Comparison of ENCODE assay signal across 33 mouse cellular contexts in the genomic region with DNA sequence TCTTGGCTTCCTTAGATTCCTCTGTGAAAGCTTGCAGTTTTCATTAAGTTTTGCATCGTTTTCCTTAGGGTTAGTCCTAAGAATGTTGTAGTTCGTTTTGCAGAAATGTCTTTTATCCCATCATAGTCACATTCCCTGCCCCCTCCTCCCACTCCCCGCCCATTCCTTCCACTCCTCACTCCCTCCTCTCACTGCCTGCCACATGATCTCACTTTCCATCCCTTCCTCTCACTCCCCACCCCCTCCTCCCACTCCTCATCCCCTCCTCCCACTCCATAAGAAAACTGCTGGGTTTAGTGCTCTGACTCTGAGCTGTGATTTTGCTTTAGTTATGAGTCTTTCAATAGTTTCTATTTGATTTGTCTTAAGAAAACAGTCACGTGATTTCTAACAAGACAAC. TPM values are rescaled to one million over a fixed set of nuclear protein-coding genes. Genes with fewer than 3 reads are reported as not detected.
DNase-seq lines count a peak whose midpoint lies in the region; ATAC-seq and TF ChIP-seq lines count a peak whose summit lies in the region.
"Had no signal": no experiment of that assay in that cellular context is flagged by ENCODE, and none has a peak within 500 bp of the region (broad histone marks: within the 10 kb centered on the region; RNA-seq: fewer than 3 reads in every experiment).

No protein-coding gene starts in this region.

- no peaks in the 10 kb centered on the region for H3K9me3 ChIP-seq in forebrain, embryonic 15.5 days
- no peaks in the 10 kb centered on the region for H3K9me3 ChIP-seq in forebrain, embryonic 10.5 days
- H3K9me3 ChIP-seq in kidney, embryonic 16.5 days (ENCODE audit: low read length) = no peaks in the 10 kb centered on the region
- H3K9me3 ChIP-seq in CH12.LX (replicated peaks; ENCODE audit: low read length) = no peaks in the 10 kb centered on the region
- no peaks in the 10 kb centered on the region for H3K9me3 ChIP-seq in liver, postnatal 0 days (ENCODE audit: low read length)
- H3K9me3 ChIP-seq: embryonic facial prominence, embryonic 12.5 days; embryonic facial prominence, embryonic 15.5 days; forebrain, embryonic 13.5 days; G1E; heart, embryonic 12.5 days; heart, embryonic 15.5 days; hindbrain, embryonic 10.5 days; hindbrain, embryonic 15.5 days had no signal

- no peaks in the 10 kb centered on the region for H3K27me3 ChIP-seq in forebrain, embryonic 15.5 days
- H3K27me3 ChIP-seq in forebrain, embryonic 10.5 days (ENCODE audit: poor library complexity, severe bottlenecking) = no peaks in the 10 kb centered on the region
- H3K27me3 ChIP-seq in kidney, embryonic 16.5 days (ENCODE audit: insufficient read depth, low read length) = no peaks in the 10 kb centered on the region
- peaks cover 55% of the 10 kb centered on the region for H3K27me3 ChIP-seq in CH12.LX (replicated peaks)
- H3K27me3 ChIP-seq in liver, postnatal 0 days (ENCODE audit: insufficient read depth, low read length) = no peaks in the 10 kb centered on the region
- H3K27me3 ChIP-seq: embryonic facial prominence, embryonic 12.5 days; embryonic facial prominence, embryonic 15.5 days; forebrain, embryonic 13.5 days; heart, embryonic 12.5 days; heart, embryonic 15.5 days; hindbrain, embryonic 15.5 days had no signal

- H3K4me1 ChIP-seq in forebrain, embryonic 15.5 days = no peaks in the 10 kb centered on the region
- peaks cover 8% of the 10 kb centered on the region for H3K4me1 ChIP-seq in forebrain, embryonic 10.5 days
- H3K4me1 ChIP-seq in kidney, embryonic 16.5 days (ENCODE audit: insufficient read depth, low read length) = no peaks in the 10 kb centered on the region
- no peaks in the 10 kb centered on the region for H3K4me1 ChIP-seq in CH12.LX (ENCODE audit: control insufficient read depth in 1 of 2, insufficient read depth in 2 of 2)
- no peaks in the 10 kb centered on the region for H3K4me1 ChIP-seq in liver, postnatal 0 days (ENCODE audit: insufficient read depth)
- H3K4me1 ChIP-seq: embryonic facial prominence, embryonic 12.5 days; embryonic facial prominence, embryonic 15.5 days; forebrain, embryonic 13.5 days; heart, embryonic 12.5 days; heart, embryonic 15.5 days; hindbrain, embryonic 15.5 days had no signal

- no peak overlapping the region for H3K9ac ChIP-seq in forebrain, embryonic 15.5 days (replicated peaks)
- H3K9ac ChIP-seq in kidney, embryonic 16.5 days (replicated peaks; ENCODE audit: low read length) = no peak overlapping the region
- H3K9ac ChIP-seq in CH12.LX (ENCODE audit: insufficient read depth, low read depth) = no peak overlapping the region
- H3K9ac ChIP-seq in liver, postnatal 0 days (replicated peaks) = no peak overlapping the region
- H3K9ac ChIP-seq: embryonic facial prominence, embryonic 12.5 days; embryonic facial prominence, embryonic 15.5 days; forebrain, embryonic 13.5 days; heart, embryonic 12.5 days; heart, embryonic 15.5 days; hindbrain, embryonic 15.5 days had no signal

- TF ChIP-seq RAD21 in CH12.LX (IDR thresholded peaks at IDR 0.05; ENCODE audit: low read depth, low read length) = no peak

- TF ChIP-seq CTCF in CH12.LX (conservative IDR thresholded peaks at IDR 0.05 in 1 of 2, IDR thresholded peaks at IDR 0.05 in 1 of 2; ENCODE audit: low read depth in 2 of 2, low read length in 2 of 2) = no peak
- TF ChIP-seq CTCF in brain, embryonic 14.5 days (IDR thresholded peaks at IDR 0.05; ENCODE audit: borderline replicate concordance, extremely low read depth, insufficient read depth, insufficient read length) = no peak
- no peak for TF ChIP-seq CTCF in liver, postnatal 0 days (IDR thresholded peaks at IDR 0.05; ENCODE audit: low read depth)

- no peak for TF ChIP-seq POLR2A in CH12.LX (IDR thresholded peaks at IDR 0.05; ENCODE audit: low read depth, low read length)
- TF ChIP-seq POLR2A in brain, embryonic 14.5 days (IDR thresholded peaks at IDR 0.05; ENCODE audit: borderline replicate concordance, extremely low read depth, insufficient read depth, insufficient read length, poor library complexity, severe bottlenecking) = no peak

- dilution Hi-C loops in CH12.LX (cut with MboI; ENCODE audit: extremely low pct_ligation_motif_present, extremely low pct_unique_long_range_greater_than_20kb, low sequenced_read_pairs) = no loop called here

- ATAC-seq in forebrain, embryonic 15.5 days (replicated peaks) = 0 out of 2 replicates have a peak, but pooled peaks have one; percentile 13
- peak; percentile 61; the same call in 1 of the 2 replicates for ATAC-seq in kidney, embryonic 16.5 days (ENCODE audit: low FRiP score, low TSS enrichment)
- no peak for ATAC-seq in liver, postnatal 0 days
- ATAC-seq: Patski had no signal

- H3K36me3 ChIP-seq in forebrain, embryonic 15.5 days = no peaks in the 10 kb centered on the region
- H3K36me3 ChIP-seq in forebrain, embryonic 10.5 days (replicated peaks) = no peaks in the 10 kb centered on the region
- H3K36me3 ChIP-seq in kidney, embryonic 16.5 days (ENCODE audit: insufficient read depth, low read length) = no peaks in the 10 kb centered on the region
- no peaks in the 10 kb centered on the region for H3K36me3 ChIP-seq in CH12.LX (replicated peaks in 1 of 2; ENCODE audit: control insufficient read depth in 1 of 2, insufficient read depth in 1 of 2, low read length in 1 of 2)
- H3K36me3 ChIP-seq in liver, postnatal 0 days (replicated peaks; ENCODE audit: insufficient read depth, low read length) = no peaks in the 10 kb centered on the region
- H3K36me3 ChIP-seq: embryonic facial prominence, embryonic 12.5 days; embryonic facial prominence, embryonic 15.5 days; G1E; heart, embryonic 12.5 days; heart, embryonic 15.5 days; hindbrain, embryonic 10.5 days; hindbrain, embryonic 15.5 days had no signal

- DNase-seq in forebrain, embryonic 10.5 days (ENCODE audit: extremely low spot score, low spot score) = no peak
- DNase-seq in kidney, postnatal 25 days = no peak
- no peak for DNase-seq in CH12.LX (ENCODE audit: extremely low read depth)
- peak; percentile 9 for DNase-seq in brain, embryonic 14.5 days (ENCODE audit: low read depth)
- DNase-seq in liver, postnatal 0 days = no peak
- DNase-seq in lung, postnatal 4 days = no peak
- DNase-seq: adrenal gland, postnatal 10 days; adrenal gland, postnatal 36 days; cerebellum, adult 11-12 months; cerebellum, adult 8-10 months; cerebellum, postnatal 10 days; cerebellum, postnatal 36 days; embryo, embryonic 11 days; gastrocnemius, postnatal 25 days; heart, adult 18-20 months; heart, postnatal 10 days; heart, postnatal 36 days had no signal

- no peak overlapping the region for H3K4me2 ChIP-seq in forebrain, embryonic 15.5 days (replicated peaks)
- H3K4me2 ChIP-seq in kidney, embryonic 16.5 days (replicated peaks; ENCODE audit: low read depth, low read length) = no peak overlapping the region
- no peak overlapping the region for H3K4me2 ChIP-seq in CH12.LX (ENCODE audit: insufficient read depth, low read depth, poor library complexity, severe bottlenecking)
- no peak overlapping the region for H3K4me2 ChIP-seq in liver, postnatal 0 days (ENCODE audit: low read depth, low read length)
- H3K4me2 ChIP-seq: embryonic facial prominence, embryonic 12.5 days; embryonic facial prominence, embryonic 15.5 days; forebrain, embryonic 13.5 days; heart, embryonic 12.5 days; heart, embryonic 15.5 days; hindbrain, embryonic 15.5 days had no signal

- no peaks in the 10 kb centered on the region for H3K79me2 ChIP-seq in CH12.LX (replicated peaks; ENCODE audit: control insufficient read depth, extremely low read depth, insufficient read depth, poor library complexity, severe bottlenecking)

- TF ChIP-seq EP300 in CH12.LX (IDR thresholded peaks at IDR 0.05; ENCODE audit: low read length) = no peak
- no peak for TF ChIP-seq EP300 in liver, postnatal 0 days (IDR thresholded peaks at IDR 0.05; ENCODE audit: low read depth)

- H3K4me3 ChIP-seq in forebrain, embryonic 15.5 days = no peak overlapping the region
- H3K4me3 ChIP-seq in forebrain, embryonic 10.5 days = no peak overlapping the region
- H3K4me3 ChIP-seq in kidney, embryonic 16.5 days (ENCODE audit: low read length) = no peak overlapping the region
- H3K4me3 ChIP-seq in CH12.LX (replicated peaks in 1 of 3; ENCODE audit: low read depth in 2 of 3, low read length in 2 of 3, poor library complexity in 1 of 3) = no peak overlapping the region
- no peak overlapping the region for H3K4me3 ChIP-seq in liver, postnatal 0 days (ENCODE audit: low read depth, low read length)
- H3K4me3 ChIP-seq: embryonic facial prominence, embryonic 12.5 days; embryonic facial prominence, embryonic 15.5 days; forebrain, embryonic 13.5 days; heart, embryonic 12.5 days; heart, embryonic 15.5 days; hindbrain, embryonic 10.5 days; hindbrain, embryonic 15.5 days had no signal

- 13% methylated on average over 4 of the region's 4 CpGs for WGBS in forebrain, embryonic 15.5 days
- 28% methylated on average over 4 of the region's 4 CpGs for WGBS in forebrain, embryonic 10.5 days
- 22% methylated on average over 4 of the region's 4 CpGs for WGBS in kidney, embryonic 16.5 days
- 30% methylated on average over 4 of the region's 4 CpGs for WGBS in liver, postnatal 0 days (ENCODE audit: insufficient replicate concordance)

- in situ Hi-C loops in CH12.LX (cut with MboI; ENCODE audit: low pct_ligation_motif_present, low pct_unique_long_range_greater_than_20kb, low sequenced_read_pairs) = no loop called here

- H3K27ac ChIP-seq in forebrain, embryonic 15.5 days (replicated peaks) = no peak overlapping the region
- H3K27ac ChIP-seq in forebrain, embryonic 10.5 days = no peak overlapping the region
- no peak overlapping the region for H3K27ac ChIP-seq in kidney, embryonic 16.5 days (ENCODE audit: low read length)
- no peak overlapping the region for H3K27ac ChIP-seq in CH12.LX (ENCODE audit: insufficient read depth, low read depth)
- no peak overlapping the region for H3K27ac ChIP-seq in liver, postnatal 0 days (ENCODE audit: low read depth)
- H3K27ac ChIP-seq: embryonic facial prominence, embryonic 12.5 days; embryonic facial prominence, embryonic 15.5 days; forebrain, embryonic 13.5 days; heart, embryonic 15.5 days; hindbrain, embryonic 10.5 days; hindbrain, embryonic 15.5 days had no signal

RNA-seq across cellular contexts. Expression of a gene that starts 14.4 kb away (rescaled TPM):
- polyA plus RNA-seq in forebrain, embryonic 15.5 days (2015; fragmentation: Nextera tagmentation; extraction: Ambion mirVana) = 3.0 TPM in 2 replicates
- polyA plus RNA-seq in forebrain, embryonic 10.5 days (2016; fragmentation: Nextera tagmentation; extraction: Ambion mirVana) = 0.34 and 1.1 TPM in 2 replicates
- 2.9 and 4.4 TPM in 2 replicates for polyA plus RNA-seq in kidney, embryonic 16.5 days (2015; fragmentation: Nextera tagmentation; extraction: Ambion mirVana)
- total RNA-seq in CH12.LX (2012; rRNA removed) (not detected in 2 replicates), CH12.LX (2014; rRNA removed) (not detected in 2 replicates)
- not detected in 2 replicates for polyA plus RNA-seq in CH12.LX (2012; ENCODE audit: insufficient read length, low read depth)
- polyA plus RNA-seq in brain, embryonic 14.5 days (2012; rRNA removed) = 2.2 and 3.0 TPM in 2 replicates
- not detected in 2 replicates for polyA plus RNA-seq in liver, postnatal 0 days (2015; fragmentation: Nextera tagmentation; extraction: Ambion mirVana)
- total RNA-seq: adrenal gland, adult 18-20 months; gastrocnemius, adult 8-10 months; gastrocnemius, postnatal 25 days; heart, postnatal 36 days had no signal
- polyA plus RNA-seq: G1E had no signal

RNA-seq across cellular contexts. Expression of a gene that starts 16.0 kb away (rescaled TPM):
- polyA plus RNA-seq in forebrain, embryonic 15.5 days (2015; fragmentation: Nextera tagmentation; extraction: Ambion mirVana) = not detected in 2 replicates
- polyA plus RNA-seq in forebrain, embryonic 10.5 days (2016; fragmentation: Nextera tagmentation; extraction: Ambion mirVana) = not detected in 2 replicates
- polyA plus RNA-seq in kidney, embryonic 16.5 days (2015; fragmentation: Nextera tagmentation; extraction: Ambion mirVana) = not detected in 2 replicates
- total RNA-seq in CH12.LX (2012; rRNA removed) (not detected in 2 replicates), CH12.LX (2014; rRNA removed) (not detected in 2 replicates)
- polyA plus RNA-seq in CH12.LX (2012; ENCODE audit: insufficient read length, low read depth) = not detected in 2 replicates
- not detected in 2 replicates for polyA plus RNA-seq in brain, embryonic 14.5 days (2012; rRNA removed)
- not detected in 2 replicates for polyA plus RNA-seq in liver, postnatal 0 days (2015; fragmentation: Nextera tagmentation; extraction: Ambion mirVana)
- total RNA-seq: adrenal gland, adult 18-20 months; adrenal gland, postnatal 10 days; adrenal gland, postnatal 36 days; gastrocnemius, adult 8-10 months; gastrocnemius, postnatal 25 days; heart, adult 18-20 months; heart, postnatal 10 days; heart, postnatal 36 days had no signal
- polyA plus RNA-seq: cortical plate, adult 2 months; embryonic facial prominence, embryonic 12.5 days; embryonic facial prominence, embryonic 15.5 days; forebrain, embryonic 13.5 days; G1E; gonadal fat pad, adult 2 months; heart, embryonic 12.5 days; heart, embryonic 15.5 days; hindbrain, embryonic 10.5 days; hindbrain, embryonic 15.5 days; intestine, embryonic 14.5 days; Patski had no signal

RNA-seq across cellular contexts. Expression of a gene that starts 29.1 kb away (rescaled TPM):
- polyA plus RNA-seq in forebrain, embryonic 15.5 days (2015; fragmentation: Nextera tagmentation; extraction: Ambion mirVana) = not detected in 2 replicates
- not detected in 2 replicates for polyA plus RNA-seq in forebrain, embryonic 10.5 days (2016; fragmentation: Nextera tagmentation; extraction: Ambion mirVana)
- not detected in 2 replicates for polyA plus RNA-seq in kidney, embryonic 16.5 days (2015; fragmentation: Nextera tagmentation; extraction: Ambion mirVana)
- total RNA-seq in CH12.LX (2012; rRNA removed) = not detected in 2 replicates
- not detected in 2 replicates for total RNA-seq in CH12.LX (2014; rRNA removed)
- polyA plus RNA-seq in CH12.LX (2012; ENCODE audit: insufficient read length, low read depth) = not detected in 2 replicates
- 0.03 TPM in 1 of 2 replicates, not detected in the other for polyA plus RNA-seq in brain, embryonic 14.5 days (2012; rRNA removed)
- 0.04 TPM in 1 of 2 replicates, not detected in the other for polyA plus RNA-seq in liver, postnatal 0 days (2015; fragmentation: Nextera tagmentation; extraction: Ambion mirVana)
- total RNA-seq: adrenal gland, adult 18-20 months; adrenal gland, postnatal 36 days; gastrocnemius, adult 8-10 months; gastrocnemius, postnatal 25 days; heart, adult 18-20 months; heart, postnatal 10 days; heart, postnatal 36 days had no signal
- polyA plus RNA-seq: cortical plate, adult 2 months; embryonic facial prominence, embryonic 12.5 days; embryonic facial prominence, embryonic 15.5 days; forebrain, embryonic 13.5 days; G1E; gonadal fat pad, adult 2 months; heart, embryonic 12.5 days; heart, embryonic 15.5 days; hindbrain, embryonic 10.5 days; hindbrain, embryonic 15.5 days; intestine, embryonic 14.5 days; Patski had no signal

RNA-seq across cellular contexts. Expression of a gene that starts 30.1 kb away (rescaled TPM):
- polyA plus RNA-seq in forebrain, embryonic 15.5 days (2015; fragmentation: Nextera tagmentation; extraction: Ambion mirVana) = 0.28 and 0.39 TPM in 2 replicates
- 0.21 and 0.38 TPM in 2 replicates for polyA plus RNA-seq in forebrain, embryonic 10.5 days (2016; fragmentation: Nextera tagmentation; extraction: Ambion mirVana)
- polyA plus RNA-seq in kidney, embryonic 16.5 days (2015; fragmentation: Nextera tagmentation; extraction: Ambion mirVana) = 0.26 and 0.47 TPM in 2 replicates
- total RNA-seq in CH12.LX (2012; rRNA removed) = not detected in 2 replicates
- total RNA-seq in CH12.LX (2014; rRNA removed) = not detected in 2 replicates
- polyA plus RNA-seq in CH12.LX (2012; ENCODE audit: insufficient read length, low read depth) = not detected in 2 replicates
- polyA plus RNA-seq in brain, embryonic 14.5 days (2012; rRNA removed) = 0.31 and 0.69 TPM in 2 replicates
- polyA plus RNA-seq in liver, postnatal 0 days (2015; fragmentation: Nextera tagmentation; extraction: Ambion mirVana) = 0.25 and 0.43 TPM in 2 replicates
- total RNA-seq: G1E; heart, postnatal 36 days had no signal
- polyA plus RNA-seq: forebrain, embryonic 13.5 days; G1E; Patski had no signal

RNA-seq across cellular contexts. Expression of a gene that starts 35.0 kb away (rescaled TPM):
- not detected in 2 replicates for polyA plus RNA-seq in forebrain, embryonic 15.5 days (2015; fragmentation: Nextera tagmentation; extraction: Ambion mirVana)
- not detected in 2 replicates for polyA plus RNA-seq in forebrain, embryonic 10.5 days (2016; fragmentation: Nextera tagmentation; extraction: Ambion mirVana)
- polyA plus RNA-seq in kidney, embryonic 16.5 days (2015; fragmentation: Nextera tagmentation; extraction: Ambion mirVana) = not detected in 2 replicates
- total RNA-seq in CH12.LX (2012; rRNA removed) = not detected in 2 replicates
- total RNA-seq in CH12.LX (2014; rRNA removed) = not detected in 2 replicates
- not detected in 2 replicates for polyA plus RNA-seq in CH12.LX (2012; ENCODE audit: insufficient read length, low read depth)
- polyA plus RNA-seq in brain, embryonic 14.5 days (2012; rRNA removed) = 0.13 TPM in 1 of 2 replicates, not detected in the other
- polyA plus RNA-seq in liver, postnatal 0 days (2015; fragmentation: Nextera tagmentation; extraction: Ambion mirVana) = not detected in 2 replicates
- total RNA-seq: adrenal gland, adult 18-20 months; adrenal gland, postnatal 10 days; adrenal gland, postnatal 36 days; gastrocnemius, adult 8-10 months; heart, adult 18-20 months; heart, postnatal 10 days; heart, postnatal 36 days had no signal
- polyA plus RNA-seq: cortical plate, adult 2 months; embryonic facial prominence, embryonic 12.5 days; forebrain, embryonic 13.5 days; G1E; heart, embryonic 12.5 days; heart, embryonic 15.5 days; hindbrain, embryonic 10.5 days; hindbrain, embryonic 15.5 days; intestine, embryonic 14.5 days; Patski had no signal
